Mouse (Mus musculus) midbrain, postnatal 0 days (tissue): Measurements from ENCODE around the gene Kctd2. TPM values are rescaled to one million over a fixed set of nuclear protein-coding genes. Genes with fewer than 3 reads are reported as not detected.

ENCODE experiments used
- ATAC-seq: fragments of 200-750 bp; cut with Nextera tagmentation; 2 replicates; pipeline ENCODE4 v1.8.0; 2017; ENCODE audit warnings: moderate number of reproducible peaks, mild to moderate bottlenecking, moderate TSS enrichment, moderate library complexity; ENCODE audit not compliant: low FRiP score
- DNase-seq: peaks from one replicate; pipeline ENCODE4 v3.0.0-alpha.2; 2015; ENCODE audit warnings: low spot score
- H3K27ac ChIP-seq: fragments of 300-500 bp; sonication (generic); 2 replicates; pipeline ENCODE4 v1.5.1; 2014; ENCODE audit warnings: low read depth, mild to moderate bottlenecking, low read length, mixed read lengths
- H3K27me3 ChIP-seq: fragments of 300-500 bp; sonication (generic); 2 replicates; pipeline ENCODE4 v1.6.1; 2014; ENCODE audit warnings: low read length, control low read depth, mixed read lengths; ENCODE audit not compliant: insufficient read depth
- H3K36me3 ChIP-seq: fragments of 300-500 bp; sonication (generic); 2 replicates; pipeline ENCODE4 v1.6.1; 2014; ENCODE audit warnings: low read length, control low read depth, mixed read lengths; ENCODE audit not compliant: insufficient read depth
- H3K4me1 ChIP-seq: fragments of 300-500 bp; sonication (generic); 2 replicates; pipeline ENCODE4 v1.6.1; 2014; ENCODE audit warnings: mild to moderate bottlenecking, control low read depth, antibody characterized with exemption, low read length, mixed read lengths; ENCODE audit not compliant: insufficient read depth
- H3K4me2 ChIP-seq: fragments of 300-500 bp; sonication (generic); 2 replicates; pipeline ENCODE4 v1.6.1; 2014; ENCODE audit warnings: low read depth, mild to moderate bottlenecking, low read length, mixed read lengths; ENCODE audit not compliant: poor library complexity, severe bottlenecking
- H3K4me3 ChIP-seq: fragments of 300-500 bp; sonication (generic); 2 replicates; pipeline ENCODE4 v1.5.1; 2014; ENCODE audit warnings: low read depth, mild to moderate bottlenecking, low read length, moderate library complexity
- H3K9ac ChIP-seq: fragments of 300-500 bp; sonication (generic); replicated peaks from 2 replicates; pipeline ENCODE4 v1.6.1; 2014; ENCODE audit warnings: mild to moderate bottlenecking, low read length, moderate library complexity, mixed read lengths; ENCODE audit not compliant: poor library complexity, severe bottlenecking
- H3K9me3 ChIP-seq: fragments of 300-500 bp; sonication (generic); 2 replicates; pipeline ENCODE4 v1.6.1; 2016; ENCODE audit warnings: low read length, control low read depth
- CTCF ChIP-seq: IDR thresholded peaks from 2 replicates; pipeline ENCODE4 v1.5.1; 2016; ENCODE audit warnings: antibody characterized with exemption, mild to moderate bottlenecking
- WGBS: fragments of 180-500 bp; shearing (Covaris S2); extraction: QIAGEN DNeasy Blood & Tissue Kit; methylation state at CpG from one replicate; pipeline ENCODE4 v1.1.7; 2014; 5-methylcytosine and 5-hydroxymethylcytosine counted together
- polyA plus RNA-seq: library from polyadenylated mRNA; unstranded; fragments of >200 nt; fragmentation: Nextera tagmentation; extraction: Ambion mirVana; gene quantifications from 2 replicates; pipeline ENCODE4 v1.2.1, GENCODE M21; 2015
- total RNA-seq: library from RNA; depleted of rRNA; stranded (reverse); fragments of >200 nt; gene quantifications from 2 replicates; pipeline ENCODE4 v1.2.3, GENCODE M21; 2014

Gene Kctd2
- total and polyA plus RNA-seq, 2 experiments from 2014 or later, result 22.1 to 29.4 TPM

DNA sequence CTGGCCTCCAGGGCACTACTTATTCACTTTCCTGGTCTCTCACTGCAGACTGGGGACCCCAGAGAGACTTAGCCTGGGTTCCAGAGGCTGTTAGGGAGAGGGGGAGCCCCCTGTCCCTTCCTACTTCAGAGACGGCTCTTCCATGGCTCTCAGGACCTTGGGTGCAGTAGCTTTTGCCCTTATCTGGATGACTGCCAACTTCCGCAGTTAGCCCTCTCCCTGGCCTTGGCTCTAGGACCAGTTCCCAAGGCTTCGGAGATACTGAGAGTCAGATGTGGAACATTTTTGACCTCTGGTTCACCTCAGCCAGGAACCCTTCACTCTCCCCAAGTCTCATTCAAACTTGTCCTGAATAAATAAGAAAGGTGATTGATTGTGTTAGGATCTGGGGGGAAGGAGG, 27.0 kb downstream of the Kctd2 start:
- no peaks in the 10 kb centered on the region for H3K4me1 ChIP-seq
- no peaks in the 10 kb centered on the region for H3K27me3 ChIP-seq
- H3K36me3 ChIP-seq, result no peaks in the 10 kb centered on the region
- no peak for TF ChIP-seq CTCF
- H3K4me2 ChIP-seq, result no peak overlapping the region
- no peak overlapping the region for H3K27ac ChIP-seq
- H3K9me3 ChIP-seq, result no peaks in the 10 kb centered on the region
- H3K9ac ChIP-seq, result no peak overlapping the region
- ATAC-seq, result no peak
- H3K4me3 ChIP-seq, result no peak overlapping the region
- no peak for DNase-seq
- WGBS, result 76% methylated on average over 3 of the region's 3 CpGs

- H3K36me3 ChIP-seq, result no peaks in the 10 kb centered on the region
- no peaks in the 10 kb centered on the region for H3K4me1 ChIP-seq
- no peak overlapping the region for H3K4me2 ChIP-seq
- H3K27ac ChIP-seq, result no peak overlapping the region
- WGBS, result 82% methylated on average over 11 of the region's 11 CpGs
- H3K4me3 ChIP-seq, result no peak overlapping the region
- no peak overlapping the region for H3K9ac ChIP-seq
- H3K9me3 ChIP-seq, result no peaks in the 10 kb centered on the region
- no peaks in the 10 kb centered on the region for H3K27me3 ChIP-seq
- TF ChIP-seq CTCF, result no peak
- no peak for DNase-seq
- no peak for ATAC-seq
These were observed 27.5 kb downstream of the Kctd2 start for GRCm38 (mm10) chr11:115447321-115447885.

DNA sequence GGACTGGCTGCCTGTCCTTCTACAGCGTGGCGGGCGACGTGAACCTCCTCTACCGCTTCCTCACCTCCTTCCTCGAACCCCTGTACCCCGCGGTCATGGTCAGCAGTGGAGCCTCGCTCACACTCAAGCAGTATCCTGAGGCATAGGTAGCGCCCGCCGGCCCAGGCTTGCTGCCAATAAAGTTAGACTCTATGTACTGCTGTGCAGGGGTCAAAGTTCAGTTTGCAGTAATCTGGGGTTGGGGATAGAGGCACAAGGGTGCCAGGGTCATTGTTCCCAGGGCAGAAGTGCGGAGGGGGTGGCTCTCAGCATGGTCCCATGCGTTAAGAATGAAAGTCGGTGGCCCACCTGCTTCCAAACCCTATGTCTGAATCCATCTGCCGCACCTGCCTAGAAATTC, 28.1 kb downstream of the Kctd2 start:
- DNase-seq (no peak), ATAC-seq (no peak)
- Histone ChIP-seq H3K9me3 (no peaks in the 10 kb centered on the region), H3K36me3 (no peaks in the 10 kb centered on the region), H3K4me1 (no peaks in the 10 kb centered on the region), H3K27ac (no peak overlapping the region), H3K9ac (no peak overlapping the region), H3K4me3 (no peak overlapping the region), H3K27me3 (no peaks in the 10 kb centered on the region), H3K4me2 (no peak overlapping the region)
- TF ChIP-seq CTCF, result no peak
- WGBS, result 83% methylated on average over 16 of the region's 16 CpGs

DNA sequence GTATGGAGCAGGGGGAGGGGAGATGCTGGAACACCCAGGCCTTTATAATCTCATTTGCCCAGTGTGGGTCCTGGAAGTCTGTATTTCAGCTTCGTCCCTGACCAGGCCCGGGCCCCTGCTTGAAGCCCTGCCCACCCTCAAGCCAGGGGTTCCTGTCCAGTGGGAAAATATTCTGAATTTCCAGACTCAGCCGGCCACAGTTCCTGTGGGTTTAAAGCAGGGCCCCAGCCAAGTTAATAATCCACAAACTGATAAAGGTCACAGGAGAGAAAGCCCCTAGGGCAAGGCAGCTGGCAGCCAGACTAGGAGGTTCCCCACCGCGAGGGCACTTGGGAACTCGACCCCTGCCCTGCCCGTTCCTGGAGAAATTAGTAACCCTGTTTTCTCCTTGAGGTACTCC, 29.1 kb downstream of the Kctd2 start:
- Histone ChIP-seq H3K4me3 (no peak overlapping the region), H3K9me3 (no peaks in the 10 kb centered on the region), H3K36me3 (no peaks in the 10 kb centered on the region), H3K4me2 (no peak overlapping the region), H3K27me3 (no peaks in the 10 kb centered on the region), H3K9ac (no peak overlapping the region), H3K27ac (no peak overlapping the region), H3K4me1 (no peaks in the 10 kb centered on the region)
- TF ChIP-seq CTCF, result no peak
- no peak for DNase-seq
- WGBS, result 57% methylated on average over 7 of the region's 7 CpGs
- no peak for ATAC-seq

GRCm38 (mm10) chr11:115450176-115450575, 30.2 kb downstream of the Kctd2 start:
- H3K36me3 ChIP-seq, result no peaks in the 10 kb centered on the region
- H3K4me1 ChIP-seq, result no peaks in the 10 kb centered on the region
- no peak overlapping the region for H3K9ac ChIP-seq
- WGBS, result 90% methylated on average over 7 of the region's 7 CpGs
- no peak overlapping the region for H3K4me2 ChIP-seq
- ATAC-seq, result no peak
- H3K27me3 ChIP-seq, result no peaks in the 10 kb centered on the region
- no peak overlapping the region for H3K4me3 ChIP-seq
- TF ChIP-seq CTCF, result no peak
- no peak for DNase-seq
- no peaks in the 10 kb centered on the region for H3K9me3 ChIP-seq
- no peak overlapping the region for H3K27ac ChIP-seq

- Histone ChIP-seq H3K27ac (no peak overlapping the region), H3K9ac (no peak overlapping the region), H3K4me3 (no peak overlapping the region), H3K4me2 (no peak overlapping the region), H3K36me3 (no peaks in the 10 kb centered on the region), H3K27me3 (no peaks in the 10 kb centered on the region), H3K9me3 (no peaks in the 10 kb centered on the region), H3K4me1 (no peaks in the 10 kb centered on the region)
- no peak for TF ChIP-seq CTCF
- ATAC-seq (no peak), DNase-seq (no peak)
- WGBS, result 84% methylated on average over 8 of the region's 8 CpGs
These were observed 31.9 kb downstream of the Kctd2 start for GRCm38 (mm10) chr11:115451781-115452241.
